Mouse (Mus musculus): Measurements from ENCODE around the gene Adam6b.

GRCm38 (mm10) chr12:113476164-113476563 is 13.1 kb upstream of the Adam6b start:
- no peak for TF ChIP-seq POLR2A (IDR thresholded peaks at IDR 0.05; ENCODE audit: control insufficient read depth, extremely low read depth, insufficient read depth, low read length, poor library complexity)
- TF ChIP-seq CTCF (IDR thresholded peaks at IDR 0.05; ENCODE audit: borderline replicate concordance, control insufficient read depth, extremely low read depth, insufficient read depth, low read length, poor library complexity), result no peak

Data from thymus, adult 2 months (tissue).